Mouse (Mus musculus) adrenal gland, postnatal 36 days (tissue): Measurements from ENCODE around the gene Mapk3. TPM values are rescaled to one million over a fixed set of nuclear protein-coding genes. Genes with fewer than 3 reads are reported as not detected.
A peak's percentile ranks its signal among the peaks of the same experiment; 100 is the strongest.

Source experiments
- DNase-seq, 2 experiments: peaks; one replicate each; pipeline ENCODE4 v3.0.0; 2021; ENCODE audit warnings: mixed read lengths in 1 of 2
- total RNA-seq, 2 experiments: library from RNA; stranded (reverse); gene quantifications; 2 replicates each; pipeline ENCODE4 v1.2.3; 2021

Gene Mapk3
- total RNA-seq, 2 experiments from 2014 or later = 129 to 150 TPM

GRCm38 (mm10) chr7:126803181-126803580 lies 43.8 kb downstream of the Mapk3 start:
- peak; percentile 48 to 50 for DNase-seq

- no peak for DNase-seq
Measured at GRCm38 (mm10) chr7:126803751-126804150, 44.4 kb downstream of the Mapk3 start.

- peak in 1 of 2 experiments; percentile 50 for DNase-seq
Measured at GRCm38 (mm10) chr7:126806956-126807355, 47.6 kb downstream of the Mapk3 start.

- DNase-seq = peak; percentile 60 to 64
Measured at GRCm38 (mm10) chr7:126807405-126807804, 48.0 kb downstream of the Mapk3 start.

- peak; percentile 92 to 93 for DNase-seq
Measured at GRCm38 (mm10) chr7:126808703-126809455, 49.5 kb downstream of the Mapk3 start.

GRCm38 (mm10) chr7:126809723-126810369 lies 50.4 kb downstream of the Mapk3 start:
- no peak for DNase-seq

Other genes with a start within 250 kb of the Mapk3 start
- 100 to 1,000 TPM; 243 to 301 TPM for gene Eif3c, start 193.2 kb upstream of the Mapk3 start, total RNA-seq
- 1 to 10 TPM; 1.5 TPM for gene Apobr, start 174.7 kb upstream of the Mapk3 start, total RNA-seq
- 10 to 100 TPM; 34.8 to 40.0 TPM for gene Cln3, start 173.8 kb upstream of the Mapk3 start, total RNA-seq
- gene Il27, start 164.7 kb upstream of the Mapk3 start, total RNA-seq = not detected
- 10 to 100 TPM; 20.8 to 27.0 TPM for gene Nupr1, start 128.7 kb upstream of the Mapk3 start, total RNA-seq
- 10 to 100 TPM; 39.0 to 41.7 TPM for gene Sgf29, start 110.3 kb upstream of the Mapk3 start, total RNA-seq
- 10 to 100 TPM; 34.1 to 52.7 TPM for gene Sult1a1, start 83.2 kb upstream of the Mapk3 start, total RNA-seq
- 10 to 100 TPM; 94.8 to 98.1 TPM for gene Bola2, start 64.2 kb upstream of the Mapk3 start, total RNA-seq
- 10 to 100 TPM in 1 of 2 experiments, 1 to 10 TPM in 1; 8.7 to 14.8 TPM for gene Slx1b, start 63.8 kb upstream of the Mapk3 start, total RNA-seq
- gene Coro1a, start 51.8 kb upstream of the Mapk3 start, total RNA-seq = 10 to 100 TPM; 10.1 to 11.6 TPM
- gene Gdpd3, start 6.7 kb downstream of the Mapk3 start, total RNA-seq = 1 to 10 TPM; 1.3 to 4.7 TPM
- 100 to 1,000 TPM in 1 of 2 experiments, 10 to 100 TPM in 1; 88.9 to 157 TPM for gene Ypel3, start 17.4 kb downstream of the Mapk3 start, total RNA-seq
- gene Tbx6, start 21.9 kb downstream of the Mapk3 start, total RNA-seq = under 1 TPM; 0.46 to 0.70 TPM
- 10 to 100 TPM; 81.0 to 86.5 TPM for gene Ppp4c, start 32.9 kb downstream of the Mapk3 start, total RNA-seq
- gene Fam57b, start 38.1 kb downstream of the Mapk3 start, total RNA-seq = 10 to 100 TPM; 15.3 to 21.2 TPM
- gene 4930451I11Rik, start 72.0 kb downstream of the Mapk3 start, total RNA-seq = not detected
- gene Doc2a, start 87.8 kb downstream of the Mapk3 start, total RNA-seq = under 1 TPM; 0.43 to 0.50 TPM
- 10 to 100 TPM; 14.5 to 16.0 TPM for gene Hirip3, start 102.4 kb downstream of the Mapk3 start, total RNA-seq
- 10 to 100 TPM; 39.7 to 45.0 TPM for gene Ino80e, start 102.8 kb downstream of the Mapk3 start, total RNA-seq
- 10 to 100 TPM; 54.9 to 81.3 TPM for gene Taok2, start 125.1 kb downstream of the Mapk3 start, total RNA-seq
- 10 to 100 TPM; 27.3 to 32.4 TPM for gene Tmem219, start 163.3 kb downstream of the Mapk3 start, total RNA-seq
- 10 to 100 TPM; 23.7 to 31.9 TPM for gene Kctd13, start 169.3 kb downstream of the Mapk3 start, total RNA-seq
- 1 to 10 TPM; 1.6 to 2.4 TPM for gene Asphd1, start 190.0 kb downstream of the Mapk3 start, total RNA-seq
- gene Sez6l2, start 191.0 kb downstream of the Mapk3 start, total RNA-seq = 100 to 1,000 TPM in 1 of 2 experiments, 10 to 100 TPM in 1; 47.1 to 108 TPM
- 10 to 100 TPM; 85.1 to 93.1 TPM for gene Cdipt, start 216.3 kb downstream of the Mapk3 start, total RNA-seq
- gene Cdiptos, start 216.5 kb downstream of the Mapk3 start, total RNA-seq = under 1 TPM; 0.60 to 0.69 TPM